Mouse (Mus musculus) CH12.LX (cell line): ENCODE measurements around the gene Slc2a13. TPM values are rescaled to one million over a fixed set of nuclear protein-coding genes. Genes with fewer than 3 reads are reported as not detected.

Source experiments
- DNase-seq: peaks from one replicate; pipeline ENCODE4 v3.0.0-alpha.2; 2013; ENCODE audit errors: extremely low read depth
- H3K27ac ChIP-seq: 2 replicates; pipeline ENCODE4 v1.5.1; 2012; ENCODE audit warnings: low read depth, mild to moderate bottlenecking, control low read depth, moderate library complexity; ENCODE audit not compliant: insufficient read depth
- H3K27me3 ChIP-seq: replicated peaks from 2 replicates; pipeline ENCODE3; 2012; ENCODE audit warnings: inconsistent platforms
- H3K36me3 ChIP-seq, 2 experiments: replicated peaks in 1 of 2; 2 replicates each; pipeline versions ENCODE3 to v1.6.1; 2012; ENCODE audit warnings: inconsistent platforms in 1 of 2, low read length in 1 of 2, mild to moderate bottlenecking in 1 of 2, mixed read lengths in 1 of 2, moderate library complexity in 1 of 2; ENCODE audit not compliant: control insufficient read depth in 1 of 2, insufficient read depth in 1 of 2
- H3K4me1 ChIP-seq, 2 experiments: 2 replicates each; pipeline ENCODE4 v1.6.1; 2012; ENCODE audit warnings: inconsistent platforms in 1 of 2, moderate library complexity in 1 of 2; ENCODE audit not compliant: insufficient read depth in 2 of 2, control insufficient read depth in 1 of 2
- H3K4me2 ChIP-seq: 2 replicates; pipeline ENCODE4 v1.6.1; 2012; ENCODE audit warnings: low read depth, mild to moderate bottlenecking, control low read depth; ENCODE audit not compliant: poor library complexity, insufficient read depth, severe bottlenecking
- H3K4me3 ChIP-seq, 3 experiments: fragments of 150-350 bp in 1 of 3; sonication (generic) in 1 of 3; replicated peaks in 1 of 3; 2 replicates each; pipeline versions ENCODE3 to v1.5.1; 2011 to 2012; ENCODE audit warnings: low read depth in 2 of 3, low read length in 2 of 3, mild to moderate bottlenecking in 2 of 3, moderate library complexity in 2 of 3, control low read depth in 1 of 3, improper control_type of control experiment in 1 of 3, inconsistent platforms in 1 of 3, mixed read lengths in 1 of 3; ENCODE audit not compliant: poor library complexity in 1 of 3
- H3K79me2 ChIP-seq: replicated peaks from 2 replicates; pipeline ENCODE4 v1.6.1; 2012; ENCODE audit warnings: mild to moderate bottlenecking, moderate library complexity; ENCODE audit not compliant: control insufficient read depth, poor library complexity, insufficient read depth, severe bottlenecking; ENCODE audit errors: extremely low read depth
- H3K9ac ChIP-seq: 2 replicates; pipeline ENCODE4 v1.6.1; 2012; ENCODE audit warnings: low read depth, mild to moderate bottlenecking, control low read depth, moderate library complexity; ENCODE audit not compliant: insufficient read depth
- H3K9me3 ChIP-seq: replicated peaks from 2 replicates; pipeline ENCODE3; 2012; ENCODE audit warnings: low read length, inconsistent platforms, mixed read lengths
- BHLHE40 ChIP-seq: IDR thresholded peaks from 2 replicates; pipeline ENCODE4 v1.6.1; 2011; ENCODE audit warnings: mild to moderate bottlenecking, low read depth, low read length, improper control_type of control experiment
- CHD1 ChIP-seq: IDR thresholded peaks from 2 replicates; pipeline ENCODE4 v1.6.1; 2012; ENCODE audit warnings: low read depth, low read length, improper control_type of control experiment, inconsistent platforms
- CHD2 ChIP-seq: IDR thresholded peaks from 2 replicates; pipeline ENCODE4 v1.6.1; 2011; ENCODE audit warnings: low read length, improper control_type of control experiment
- CTCF ChIP-seq, 2 experiments: IDR thresholded peaks in 1 of 2; conservative IDR thresholded peaks in 1 of 2; 2 replicates each; pipeline ENCODE4 v1.5.1; 2011 to 2012; ENCODE audit warnings: low read depth in 2 of 2, low read length in 2 of 2, improper control_type of control experiment in 1 of 2, inconsistent platforms in 1 of 2, mild to moderate bottlenecking in 1 of 2, moderate library complexity in 1 of 2
- E2F4 ChIP-seq: IDR thresholded peaks from 2 replicates; pipeline ENCODE4 v1.6.1; 2011; ENCODE audit warnings: low read depth, low read length, improper control_type of control experiment; ENCODE audit not compliant: insufficient replicate concordance
- EP300 ChIP-seq: IDR thresholded peaks from 2 replicates; pipeline ENCODE4 v1.6.1; 2011; ENCODE audit warnings: low read length, improper control_type of control experiment
- HCFC1 ChIP-seq: IDR thresholded peaks from 2 replicates; pipeline ENCODE4 v1.6.1; 2012; ENCODE audit warnings: low read depth, mild to moderate bottlenecking, inconsistent platforms, low read length, improper control_type of control experiment
- IRF4 ChIP-seq: IDR thresholded peaks from 2 replicates; pipeline ENCODE4 v1.6.1; 2014; ENCODE audit warnings: low read depth, mild to moderate bottlenecking, inconsistent platforms, low read length, improper control_type of control experiment
- JUN ChIP-seq: IDR thresholded peaks from 2 replicates; pipeline ENCODE4 v1.6.1; 2011; ENCODE audit warnings: low read depth, mild to moderate bottlenecking, low read length, improper control_type of control experiment, moderate library complexity; ENCODE audit not compliant: insufficient read depth
- KAT2A ChIP-seq: IDR thresholded peaks from 2 replicates; pipeline ENCODE4 v1.6.1; 2012; ENCODE audit warnings: low read length, improper control_type of control experiment, inconsistent platforms; ENCODE audit not compliant: insufficient replicate concordance
- MAFK ChIP-seq: IDR thresholded peaks from 2 replicates; pipeline ENCODE4 v1.6.1; 2011; ENCODE audit warnings: low read length, improper control_type of control experiment; ENCODE audit not compliant: insufficient replicate concordance
- MAZ ChIP-seq: IDR thresholded peaks from 2 replicates; pipeline ENCODE4 v1.6.1; 2012; ENCODE audit warnings: low read depth, mild to moderate bottlenecking, inconsistent platforms, low read length, improper control_type of control experiment, moderate library complexity
- MYC ChIP-seq: IDR thresholded peaks from 2 replicates; pipeline ENCODE4 v1.6.1; 2011; ENCODE audit warnings: low read depth, mild to moderate bottlenecking, improper control_type of control experiment, low read length
- NELFE ChIP-seq: IDR thresholded peaks from 2 replicates; pipeline ENCODE4 v1.6.1; 2011; ENCODE audit warnings: low read depth, low read length, improper control_type of control experiment
- NRF1 ChIP-seq: IDR thresholded peaks from 2 replicates; pipeline ENCODE4 v1.6.1; 2014; ENCODE audit warnings: low read depth, mild to moderate bottlenecking, inconsistent platforms, low read length, improper control_type of control experiment, moderate library complexity
- PAX5 ChIP-seq: IDR thresholded peaks from 2 replicates; pipeline ENCODE4 v1.6.1; 2012; ENCODE audit warnings: low read length, inconsistent platforms, mixed read lengths
- POLR2A ChIP-seq: IDR thresholded peaks from 2 replicates; pipeline ENCODE4 v1.6.1; 2011; ENCODE audit warnings: low read depth, mild to moderate bottlenecking, improper control_type of control experiment, low read length
- RAD21 ChIP-seq: IDR thresholded peaks from 2 replicates; pipeline ENCODE4 v1.6.1; 2011; ENCODE audit warnings: low read depth, mild to moderate bottlenecking, low read length, improper control_type of control experiment, moderate library complexity
- RCOR1 ChIP-seq: conservative IDR thresholded peaks from 2 replicates; pipeline ENCODE4 v1.6.1; 2012; ENCODE audit warnings: low read depth, mild to moderate bottlenecking, inconsistent platforms, low read length, improper control_type of control experiment
- SMC3 ChIP-seq: IDR thresholded peaks from 2 replicates; pipeline ENCODE4 v1.6.1; 2011; ENCODE audit warnings: low read depth, low read length, improper control_type of control experiment
- UBTF ChIP-seq: IDR thresholded peaks from 2 replicates; pipeline ENCODE4 v1.6.1; 2012; ENCODE audit warnings: low read depth, mild to moderate bottlenecking, inconsistent platforms, low read length, improper control_type of control experiment, moderate library complexity
- USF2 ChIP-seq: conservative IDR thresholded peaks from 2 replicates; pipeline ENCODE4 v1.6.1; 2011; ENCODE audit warnings: low read depth, low read length, improper control_type of control experiment
- ZC3H11A ChIP-seq: IDR thresholded peaks from 2 replicates; pipeline ENCODE4 v1.6.1; 2012; ENCODE audit warnings: low read depth, mild to moderate bottlenecking, inconsistent platforms, low read length, improper control_type of control experiment
- ZKSCAN1 ChIP-seq: IDR thresholded peaks from 2 replicates; pipeline ENCODE4 v1.6.1; 2012; ENCODE audit warnings: low read depth, inconsistent platforms, low read length, improper control_type of control experiment, borderline replicate concordance
- ZMIZ1 ChIP-seq: IDR thresholded peaks from 2 replicates; pipeline ENCODE4 v1.6.1; 2012; ENCODE audit warnings: low read depth, mild to moderate bottlenecking, inconsistent platforms, low read length, improper control_type of control experiment
- ZNF384 ChIP-seq: IDR thresholded peaks from 2 replicates; pipeline ENCODE4 v1.6.1; 2012; ENCODE audit warnings: low read depth, low read length, improper control_type of control experiment, inconsistent platforms
- dilution Hi-C: fragments of 300-500 bp; cut with MboI; formaldehyde crosslinking; loops from 2 replicates; pipeline ENCODE4 v1.14.3; 2020; ENCODE audit warnings: low sequenced_read_pairs; ENCODE audit not compliant: extremely low pct_unique_long_range_greater_than_20kb, extremely low pct_ligation_motif_present
- in situ Hi-C: fragments of 300-500 bp; cut with MboI; formaldehyde crosslinking; loops from 3 replicates; pipeline ENCODE4 v1.14.3; 2019; ENCODE audit warnings: low sequenced_read_pairs, low pct_ligation_motif_present, low pct_unique_long_range_greater_than_20kb, mixed read lengths
- polyA plus RNA-seq: library from polyadenylated mRNA; unstranded; fragments of >175 nt; gene quantifications from 2 replicates; pipeline ENCODE4 v1.2.1, GENCODE M21; 2012; ENCODE audit warnings: low read depth; ENCODE audit not compliant: insufficient read length
- total RNA-seq, 2 experiments: library from RNA; depleted of rRNA; stranded (reverse); fragments of 300-350 nt in 1 of 2; fragments of >200 nt in 1 of 2; gene quantifications; 2 replicates each; pipeline ENCODE4 v1.2.3; 2012 to 2014

Slc2a13 gene
- total and polyA plus RNA-seq, 3 experiments = not detected

GRCm38 (mm10) chr15:91383694-91384093, 189.4 kb downstream of the Slc2a13 start:
- Histone ChIP-seq H3K9ac (no peak overlapping the region), H3K4me2 (no peak overlapping the region), H3K9me3 (peaks cover 73% of the 10 kb centered on the region), H3K79me2 (no peaks in the 10 kb centered on the region), H3K27me3 (no peaks in the 10 kb centered on the region), H3K27ac (no peak overlapping the region), H3K4me3 (no peak overlapping the region), H3K4me1 (no peaks in the 10 kb centered on the region), H3K36me3 (no peaks in the 10 kb centered on the region)
- dilution Hi-C loops = no loop called here
- in situ Hi-C loops = no loop called here
- TF ChIP-seq RAD21 (no peak), PAX5 (no peak), ZMIZ1 (no peak), CHD1 (no peak), SMC3 (no peak), ZKSCAN1 (no peak), IRF4 (no peak), EP300 (no peak), ZC3H11A (no peak), HCFC1 (no peak), POLR2A (no peak), NRF1 (no peak), MAFK (no peak), CTCF (conservative IDR thresholded peaks at IDR 0.05 in 1 of 2, IDR thresholded peaks at IDR 0.05 in 1 of 2; ENCODE audit: low read depth in 2 of 2, low read length in 2 of 2) (no peak), USF2 (no peak), BHLHE40 (no peak), MAZ (no peak), UBTF (no peak), ZNF384 (no peak)
- DNase-seq = no peak

GRCm38 (mm10) chr15:91382606-91383005, 190.5 kb downstream of the Slc2a13 start:
- Histone ChIP-seq H3K36me3 (no peaks in the 10 kb centered on the region), H3K4me2 (no peak overlapping the region), H3K9me3 (peaks cover 77% of the 10 kb centered on the region), H3K4me1 (no peaks in the 10 kb centered on the region), H3K27me3 (no peaks in the 10 kb centered on the region), H3K27ac (no peak overlapping the region), H3K79me2 (no peaks in the 10 kb centered on the region), H3K4me3 (no peak overlapping the region), H3K9ac (no peak overlapping the region)
- DNase-seq = no peak
- TF ChIP-seq RCOR1 = no peak
- TF ChIP-seq ZMIZ1 = no peak
- no peak for TF ChIP-seq MYC
- TF ChIP-seq NRF1 = no peak
- TF ChIP-seq E2F4 = no peak
- TF ChIP-seq PAX5 = no peak
- TF ChIP-seq NELFE = no peak
- no peak for TF ChIP-seq ZC3H11A
- TF ChIP-seq CHD1 = no peak
- no peak for TF ChIP-seq USF2
- TF ChIP-seq EP300 = no peak
- TF ChIP-seq KAT2A = no peak
- no peak for TF ChIP-seq CHD2
- no peak for TF ChIP-seq JUN
- dilution Hi-C loops (no loop called here), in situ Hi-C loops (no loop called here)
